Mouse (Mus musculus): ENCODE results near the gene Trio. TPM values are rescaled to one million over a fixed set of nuclear protein-coding genes. Genes with fewer than 3 reads are reported as not detected.

Trio gene
- polyA plus RNA-seq, 1 experiment from 2014 or later, result 69.8 TPM

GRCm38 (mm10) chr15:27682619-27683018 lies 343.0 kb downstream of the Trio start:
- WGBS, result 27% methylated on average over 9 of the region's 9 CpGs
- ATAC-seq (ENCODE audit: insufficient number of reproducible peaks, insufficient read depth, low FRiP score, low TSS enrichment), result no peak
- Histone ChIP-seq H3K36me3 (no peaks in the 10 kb centered on the region), H3K9me3 (no peaks in the 10 kb centered on the region), H3K27ac (no peak overlapping the region), H3K27me3 (0 out of 2 replicates have a peak, but pooled peaks cover 3% of the 10 kb centered on the region), H3K4me2 (replicated peaks) (no peak overlapping the region), H3K4me3 (no peak overlapping the region), H3K4me1 (peaks cover 5% of the 10 kb centered on the region; the same call in 1 of the 2 replicates), H3K9ac (no peak overlapping the region)

DNA sequence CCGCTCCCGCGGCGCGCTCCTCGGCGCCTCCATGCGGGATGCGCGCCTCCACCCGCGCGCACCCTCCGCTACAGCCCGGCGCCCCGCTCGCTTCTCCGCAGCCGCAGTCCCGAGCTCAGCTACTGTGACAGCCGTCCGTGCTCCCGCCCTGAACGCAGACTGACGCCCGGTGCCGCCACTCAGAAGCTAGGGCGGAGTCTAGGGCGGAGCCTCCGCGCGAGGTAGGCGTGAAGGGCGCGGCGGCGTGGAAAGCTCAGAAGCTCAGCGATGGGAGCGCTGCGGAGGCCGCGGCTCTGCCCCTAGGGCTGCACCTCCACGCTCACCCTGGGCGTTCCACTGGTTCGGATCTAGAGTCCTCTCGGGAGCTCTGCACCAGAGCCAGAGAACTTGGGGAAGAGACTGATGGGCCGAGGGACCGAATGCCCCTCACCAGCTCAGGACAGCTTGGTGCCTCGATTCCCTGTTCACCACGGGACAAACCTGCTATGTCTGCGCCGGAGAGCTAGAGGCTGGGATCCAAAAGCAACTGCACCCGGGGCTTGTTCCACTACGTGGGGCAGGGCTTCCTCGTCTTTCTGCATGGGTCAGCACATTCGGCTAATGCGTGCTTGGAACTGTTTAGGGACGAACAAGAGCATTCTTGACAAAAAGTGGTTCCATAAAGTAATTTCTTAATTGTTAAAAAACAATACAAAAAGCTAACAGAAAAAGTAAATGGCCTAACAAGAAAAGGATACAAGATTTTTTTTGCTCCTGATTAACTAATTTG lies 344.0 kb downstream of the Trio start, which contains the start of gene Otulinl:
Gene Otulinl, minus strand, starts transcription at position 161 of the 769 bp plus-strand sequence.
- Histone ChIP-seq H3K27ac (peak within 1 kb of the TSS; percentile 57; the same call in 1 of the 2 replicates), H3K4me2 (replicated peaks) (peak within 1 kb of the TSS; percentile 84), H3K9ac (peak within 1 kb of the TSS; percentile 68), H3K27me3 (0 out of 2 replicates have a peak, but pooled peaks cover 3% of the 10 kb centered on the region), H3K9me3 (no peaks in the 10 kb centered on the region), H3K36me3 (no peaks in the 10 kb centered on the region), H3K4me3 (peak within 1 kb of the TSS; percentile 66), H3K4me1 (peaks cover 5% of the 10 kb centered on the region; the same call in 1 of the 2 replicates)
- ATAC-seq (ENCODE audit: insufficient number of reproducible peaks, insufficient read depth, low FRiP score, low TSS enrichment), result peak; percentile 98
- WGBS, result 2% methylated on average over 59 of the region's 59 CpGs

DNA sequence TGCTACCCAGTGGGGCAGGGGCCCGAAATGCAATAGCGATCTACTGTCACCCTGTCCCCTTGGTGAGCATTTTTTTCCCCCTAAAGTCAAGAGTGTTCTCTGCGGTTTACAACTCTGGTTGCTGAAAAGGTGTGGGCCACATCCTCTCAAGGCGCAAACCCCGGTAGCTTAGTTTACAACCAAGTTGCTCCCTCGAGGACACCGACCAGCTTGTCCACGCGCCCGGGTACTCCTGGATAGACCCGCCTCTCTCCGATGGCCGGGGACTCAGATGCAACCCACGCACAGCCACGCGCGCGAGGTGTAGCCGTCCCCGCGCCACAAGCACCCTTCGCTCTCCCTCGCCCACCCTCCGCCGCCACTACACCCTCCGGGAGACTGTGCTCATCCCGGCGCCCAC lies 344.7 kb downstream of the Trio start:
- ATAC-seq (ENCODE audit: insufficient number of reproducible peaks, insufficient read depth, low FRiP score, low TSS enrichment), result no peak; the same call in 1 of the 2 replicates
- H3K36me3 ChIP-seq, result no peaks in the 10 kb centered on the region
- H3K27me3 ChIP-seq, result 0 out of 2 replicates have a peak, but pooled peaks cover 3% of the 10 kb centered on the region
- no peaks in the 10 kb centered on the region for H3K9me3 ChIP-seq
- peak overlapping the region; percentile 68 for H3K9ac ChIP-seq
- WGBS, result 2% methylated on average over 28 of the region's 28 CpGs
- peak overlapping the region; percentile 57; the same call in 1 of the 2 replicates for H3K27ac ChIP-seq
- peak overlapping the region; percentile 66 for H3K4me3 ChIP-seq
- H3K4me2 ChIP-seq (replicated peaks), result peak overlapping the region; percentile 84
- peaks cover 11% of the 10 kb centered on the region; the same call in 1 of the 2 replicates for H3K4me1 ChIP-seq

Other genes starting within 250 kb of the Trio start
- gene Dnah5, start 177.9 kb upstream of the Trio start, polyA plus RNA-seq (2016; fragmentation: Nextera tagmentation; extraction: Ambion mirVana), result 0.01 TPM in 1 of 2 replicates, not detected in the other